In the genomic region with DNA sequence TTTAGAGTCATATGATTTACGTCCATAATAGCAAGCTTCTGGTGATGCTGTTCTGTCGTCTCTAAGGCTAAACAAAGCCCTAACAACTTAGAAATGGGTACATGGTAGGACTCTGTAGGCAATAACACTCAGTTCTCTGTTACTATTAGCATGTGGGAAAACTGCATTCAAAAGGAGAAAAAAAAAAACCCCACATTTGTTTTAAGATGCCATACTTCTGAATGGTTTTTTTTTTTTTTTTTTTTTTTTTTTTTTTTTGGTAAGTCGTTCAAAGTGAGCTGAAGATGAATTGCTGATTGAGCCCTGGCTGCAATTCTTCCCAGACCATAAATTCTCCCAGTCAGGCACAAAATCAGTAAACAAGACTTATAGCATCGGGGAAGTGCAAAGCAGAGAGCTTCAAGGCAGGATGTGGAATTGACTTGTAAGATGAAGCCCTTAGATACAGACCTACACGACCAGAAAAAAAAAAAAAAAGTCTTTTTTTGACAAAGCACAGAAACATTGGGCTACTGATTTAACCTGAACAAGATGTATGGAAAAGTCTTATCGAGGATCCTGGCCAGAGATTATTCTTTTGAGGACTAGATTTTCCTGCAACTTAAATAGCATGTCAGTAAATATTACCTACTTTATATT, we compare ENCODE assay signal across 20 mouse cellular contexts. TPM values are rescaled to one million over a fixed set of nuclear protein-coding genes. Genes with fewer than 3 reads are reported as not detected.
"Had no signal": no experiment of that assay in that cellular context is flagged by ENCODE, and none has a peak within 500 bp of the region (broad histone marks: within the 10 kb centered on the region; RNA-seq: fewer than 3 reads in every experiment).

No protein-coding gene starts in this region.

- H3K27me3 ChIP-seq: liver, embryonic 15.5 days had no signal

- H3K27ac ChIP-seq: left cerebral cortex, adult 2 months; limb, embryonic 10.5 days; liver, embryonic 15.5 days; midbrain, embryonic 10.5 days had no signal

- H3K4me3 ChIP-seq: left cerebral cortex, adult 2 months; limb, embryonic 10.5 days; liver, embryonic 15.5 days; midbrain, embryonic 10.5 days had no signal

- DNase-seq: kidney, adult 18-20 months; kidney, postnatal 25 days; lung, adult 2 months; lung, postnatal 36 days had no signal

- H3K36me3 ChIP-seq: limb, embryonic 10.5 days; liver, embryonic 15.5 days; midbrain, embryonic 10.5 days had no signal

- H3K4me1 ChIP-seq: liver, embryonic 15.5 days had no signal

- ATAC-seq: lung, postnatal 0 days; midbrain, embryonic 16.5 days had no signal

RNA-seq across cellular contexts. Expression of a gene that starts 51.7 kb away (rescaled TPM):
- total RNA-seq: layer of hippocampus, postnatal 25 days; left cerebral cortex, adult 2 months; left cerebral cortex, postnatal 14 days; megakaryocyte progenitor cell, adult 5-6 weeks; neutrophil, adult 5-6 weeks had no signal
- polyA plus RNA-seq: kidney, embryonic 14.5 days; limb, embryonic 10.5 days; limb, embryonic 14.5 days; liver, embryonic 11.5 days; liver, embryonic 15.5 days; lung, adult 2 months; lung, postnatal 0 days; midbrain, embryonic 10.5 days; midbrain, embryonic 16.5 days; neural tube, embryonic 11.5 days; stomach, embryonic 16.5 days; urinary bladder, adult 2 months had no signal
